Mouse (Mus musculus) lung, embryonic 16.5 days (tissue): ENCODE measurements around the gene Smpdl3b. TPM values are rescaled to one million over a fixed set of nuclear protein-coding genes. Genes with fewer than 3 reads are reported as not detected.
A peak's percentile ranks its signal among the peaks of the same experiment; 100 is the strongest.

ENCODE experiments used
- ATAC-seq: fragments of 200-750 bp; cut with Nextera tagmentation; 2 replicates; pipeline ENCODE4 v1.8.0; 2017; ENCODE audit warnings: low read depth, mild to moderate bottlenecking, moderate library complexity
- H3K27ac ChIP-seq: fragments of 300-500 bp; sonication (generic); 2 replicates; pipeline ENCODE4 v1.5.1; 2014; ENCODE audit warnings: mild to moderate bottlenecking, control low read depth, low read length
- H3K27me3 ChIP-seq: fragments of 300-500 bp; sonication (generic); 2 replicates; pipeline ENCODE4 v1.6.1; 2014; ENCODE audit warnings: low read depth, low read length, mixed read lengths; ENCODE audit not compliant: control insufficient read depth, insufficient read depth
- H3K36me3 ChIP-seq: fragments of 300-500 bp; sonication (generic); 2 replicates; pipeline ENCODE4 v1.6.1; 2014; ENCODE audit warnings: low read length; ENCODE audit not compliant: control insufficient read depth, insufficient read depth
- H3K4me1 ChIP-seq: fragments of 300-500 bp; sonication (generic); replicated peaks from 2 replicates; pipeline ENCODE4 v1.6.1; 2014; ENCODE audit warnings: low read length, mixed read lengths; ENCODE audit not compliant: control insufficient read depth, insufficient read depth
- H3K4me2 ChIP-seq: fragments of 300-500 bp; sonication (generic); 2 replicates; pipeline ENCODE4 v1.6.1; 2014; ENCODE audit warnings: low read depth, low read length, control low read depth
- H3K4me3 ChIP-seq: fragments of 300-500 bp; sonication (generic); 2 replicates; pipeline ENCODE4 v1.5.1; 2014; ENCODE audit warnings: mild to moderate bottlenecking, low read length, control low read depth
- H3K9ac ChIP-seq: fragments of 300-500 bp; sonication (generic); 2 replicates; pipeline ENCODE4 v1.6.1; 2014; ENCODE audit warnings: low read length, control low read depth
- H3K9me3 ChIP-seq: fragments of 300-500 bp; sonication (generic); 2 replicates; pipeline ENCODE4 v1.6.1; 2016; ENCODE audit warnings: low read length; ENCODE audit not compliant: control insufficient read depth
- WGBS: fragments of 180-500 bp; shearing (Covaris S2); extraction: QIAGEN DNeasy Blood & Tissue Kit; methylation state at CpG from one replicate; pipeline ENCODE4 v1.1.7; 2014; 5-methylcytosine and 5-hydroxymethylcytosine counted together
- polyA plus RNA-seq: library from polyadenylated mRNA; unstranded; fragments of >200 nt; fragmentation: Nextera tagmentation; extraction: Ambion mirVana; gene quantifications from 2 replicates; pipeline ENCODE4 v1.2.1, GENCODE M21; 2015

Gene Smpdl3b
- 6.0 and 6.2 TPM in 2 replicates for polyA plus RNA-seq

DNA sequence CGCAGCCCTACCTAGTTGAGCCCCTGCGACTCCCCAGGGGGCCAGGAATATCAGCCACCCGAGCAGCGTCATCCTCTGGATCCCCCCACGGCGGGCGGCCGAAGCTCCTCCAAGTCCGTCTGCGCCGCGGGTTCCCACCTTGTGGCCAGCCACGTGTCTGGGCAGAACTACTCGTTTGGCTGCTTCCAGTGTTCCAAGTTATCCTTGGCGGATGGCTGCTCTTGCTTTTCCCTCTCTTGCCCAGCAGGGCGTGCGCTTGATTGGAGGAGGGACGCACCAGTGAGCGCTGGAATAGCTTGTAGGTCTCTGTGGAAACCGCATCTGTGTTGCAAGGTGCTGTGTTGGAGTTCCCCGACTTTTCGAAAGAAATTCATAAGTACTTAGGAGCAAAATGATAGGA is at the start of gene Smpdl3b:
Smpdl3b (minus strand) TSS at position 279 of the 400 bp plus-strand sequence.
- H3K36me3 ChIP-seq = no peaks in the 10 kb centered on the region
- 1% methylated on average over 22 of the region's 22 CpGs for WGBS
- peak within 1 kb of the TSS; percentile 98 for H3K4me2 ChIP-seq
- peak within 1 kb of the TSS; percentile 70 for H3K9ac ChIP-seq
- H3K4me3 ChIP-seq = peak within 1 kb of the TSS; percentile 63
- H3K4me1 ChIP-seq = peaks cover 4% of the 10 kb centered on the region
- H3K27ac ChIP-seq = no peak within 1 kb of the TSS
- ATAC-seq = peak; percentile 92
- H3K9me3 ChIP-seq = no peaks in the 10 kb centered on the region
- peaks cover 7% of the 10 kb centered on the region for H3K27me3 ChIP-seq

DNA sequence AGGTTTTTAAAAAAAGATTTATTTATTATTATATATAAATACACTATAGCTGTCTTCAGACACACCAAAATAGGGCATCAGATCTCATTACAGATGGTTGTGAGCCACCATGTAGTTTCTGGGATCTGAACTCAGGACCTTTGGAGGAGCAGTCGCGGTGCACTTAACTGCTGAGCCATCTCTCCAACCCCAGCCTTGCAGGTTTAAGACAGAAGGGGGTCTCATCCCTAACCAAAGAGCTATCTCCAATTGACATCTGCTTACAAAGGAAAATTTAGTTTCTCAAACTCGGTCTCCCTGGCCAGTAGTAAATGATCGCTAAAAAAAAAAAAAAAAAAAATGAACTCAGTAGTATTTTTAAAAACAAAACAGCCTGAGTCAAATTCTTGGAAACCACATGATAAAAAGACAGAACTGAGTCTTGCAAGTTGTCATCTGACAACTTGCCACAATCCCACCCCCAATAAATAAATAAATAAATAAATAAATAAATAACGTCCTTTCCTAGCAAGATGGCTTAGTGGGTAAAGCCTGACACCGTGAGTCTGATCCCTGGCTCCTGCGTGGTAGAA is 49.7 kb upstream of the Smpdl3b start:
- Histone ChIP-seq H3K4me1 (no peaks in the 10 kb centered on the region; the same call in 1 of the 2 replicates), H3K9ac (no peak overlapping the region), H3K4me3 (no peak overlapping the region), H3K4me2 (no peak overlapping the region), H3K9me3 (peaks cover 8% of the 10 kb centered on the region), H3K27ac (no peak overlapping the region), H3K27me3 (no peaks in the 10 kb centered on the region), H3K36me3 (no peaks in the 10 kb centered on the region)
- no peak for ATAC-seq
- WGBS = 84% methylated on average over 7 of the region's 7 CpGs

DNA sequence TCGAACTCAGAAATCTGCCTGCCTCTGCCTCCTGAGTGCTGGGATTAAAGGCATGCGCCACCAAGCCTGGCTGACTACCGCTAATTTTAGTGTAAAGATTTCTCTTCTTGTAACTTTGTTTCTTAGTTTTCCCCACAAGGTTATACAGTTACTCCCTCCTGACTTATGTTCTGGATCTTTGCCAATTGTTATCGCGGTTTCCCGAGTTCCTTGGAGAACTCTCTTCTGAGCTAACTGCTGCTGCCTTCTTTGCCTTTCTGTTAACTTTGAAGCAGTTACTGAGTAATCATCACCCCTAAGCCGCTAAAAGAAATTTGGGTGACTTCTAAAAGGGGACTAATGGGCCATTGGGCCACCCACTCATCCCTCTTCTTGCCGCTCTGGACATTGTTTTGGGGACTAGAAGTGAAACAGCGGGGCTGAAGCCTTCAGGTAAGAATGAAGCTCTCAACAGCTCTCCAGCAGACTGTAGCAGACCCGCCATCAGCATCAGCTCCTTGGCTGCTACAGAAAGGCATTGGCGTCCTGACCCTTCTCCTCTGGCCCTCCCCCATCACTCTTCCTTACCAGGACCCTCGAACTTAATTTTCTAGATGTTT is 48.6 kb upstream of the Smpdl3b start:
- Histone ChIP-seq H3K4me3 (no peak overlapping the region), H3K36me3 (no peaks in the 10 kb centered on the region), H3K4me2 (no peak overlapping the region), H3K27me3 (no peaks in the 10 kb centered on the region), H3K9me3 (peaks cover 3% of the 10 kb centered on the region), H3K27ac (no peak overlapping the region), H3K9ac (no peak overlapping the region), H3K4me1 (no peaks in the 10 kb centered on the region; the same call in 1 of the 2 replicates)
- ATAC-seq = no peak
- 65% methylated on average over 12 of the region's 12 CpGs for WGBS

DNA sequence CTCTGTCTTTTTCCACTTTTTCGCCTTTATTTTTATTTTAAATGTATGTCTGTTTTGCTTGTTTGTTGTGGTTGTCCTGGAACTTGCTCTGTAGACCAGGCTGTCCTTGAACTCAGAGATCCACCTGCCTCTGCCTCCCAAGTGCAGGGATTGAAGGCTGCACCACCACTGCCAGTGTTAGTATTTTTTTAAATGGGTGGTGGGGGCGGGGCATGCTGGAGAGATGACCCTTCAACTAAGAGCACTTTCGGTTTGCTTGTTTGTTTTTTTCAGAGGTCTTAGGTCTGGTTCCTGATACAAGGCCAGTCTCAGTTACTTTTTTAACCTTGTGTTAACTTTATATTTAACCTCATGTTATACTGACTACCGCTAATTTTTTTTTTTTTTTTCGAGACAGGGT is 48.1 kb upstream of the Smpdl3b start:
- H3K27ac ChIP-seq = no peak overlapping the region
- ATAC-seq = no peak
- H3K9ac ChIP-seq = no peak overlapping the region
- no peaks in the 10 kb centered on the region for H3K9me3 ChIP-seq
- H3K36me3 ChIP-seq = no peaks in the 10 kb centered on the region
- no peak overlapping the region for H3K4me3 ChIP-seq
- no peaks in the 10 kb centered on the region; the same call in 1 of the 2 replicates for H3K4me1 ChIP-seq
- no peaks in the 10 kb centered on the region for H3K27me3 ChIP-seq
- H3K4me2 ChIP-seq = no peak overlapping the region
- 76% methylated on average over 5 of the region's 5 CpGs for WGBS

DNA sequence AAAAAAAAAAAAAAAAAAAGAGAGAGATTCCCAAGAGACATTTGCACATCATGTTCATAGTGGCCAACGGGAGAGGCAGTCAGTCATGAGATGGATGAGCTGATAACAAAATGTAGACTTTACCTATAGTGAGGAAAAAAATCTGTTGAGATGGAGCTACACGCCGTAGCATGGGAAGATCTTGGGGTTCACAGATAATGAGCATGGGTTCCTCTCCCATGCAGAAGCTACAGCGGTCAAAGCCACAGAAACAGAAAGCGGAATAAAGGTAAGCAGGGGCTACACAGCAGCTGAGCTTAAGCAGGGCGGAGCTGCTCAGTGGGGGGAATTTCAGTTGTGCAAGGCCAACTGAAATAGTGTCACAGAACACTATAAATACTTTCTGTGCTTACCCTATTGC is 47.3 kb upstream of the Smpdl3b start:
- H3K27me3 ChIP-seq = no peaks in the 10 kb centered on the region
- no peak overlapping the region for H3K4me2 ChIP-seq
- no peak overlapping the region for H3K27ac ChIP-seq
- no peak for ATAC-seq
- no peaks in the 10 kb centered on the region; the same call in 1 of the 2 replicates for H3K4me1 ChIP-seq
- no peak overlapping the region for H3K9ac ChIP-seq
- WGBS = 85% methylated on average over 6 of the region's 6 CpGs
- H3K4me3 ChIP-seq = no peak overlapping the region
- no peaks in the 10 kb centered on the region for H3K9me3 ChIP-seq
- no peaks in the 10 kb centered on the region for H3K36me3 ChIP-seq

DNA sequence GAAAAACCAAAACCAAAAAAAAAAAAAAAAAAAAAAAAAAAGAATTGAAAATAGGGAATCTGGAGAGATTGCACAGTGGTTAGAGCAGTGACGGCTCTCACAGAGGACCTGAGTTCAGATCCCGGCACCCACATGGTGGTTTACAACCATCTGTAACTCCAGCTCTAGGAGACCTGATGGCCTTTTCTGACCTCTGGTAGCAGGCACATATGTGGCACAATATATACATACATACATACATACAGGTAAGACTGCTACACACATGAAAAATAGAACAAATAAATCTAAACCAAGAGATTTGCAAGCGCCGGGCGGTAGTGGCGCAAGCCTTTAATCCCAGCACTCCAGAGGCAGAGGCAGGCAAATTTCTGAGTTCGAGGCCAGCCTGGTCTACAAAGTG is 46.8 kb upstream of the Smpdl3b start:
- no peak overlapping the region for H3K27ac ChIP-seq
- H3K4me3 ChIP-seq = no peak overlapping the region
- no peak overlapping the region for H3K9ac ChIP-seq
- H3K4me1 ChIP-seq = no peaks in the 10 kb centered on the region; the same call in 1 of the 2 replicates
- no peaks in the 10 kb centered on the region for H3K27me3 ChIP-seq
- 96% methylated on average over 7 of the region's 7 CpGs for whole genome bisulfite sequencing
- H3K9me3 ChIP-seq = no peaks in the 10 kb centered on the region
- H3K36me3 ChIP-seq = no peaks in the 10 kb centered on the region
- ATAC-seq = no peak
- no peak overlapping the region for H3K4me2 ChIP-seq

DNA sequence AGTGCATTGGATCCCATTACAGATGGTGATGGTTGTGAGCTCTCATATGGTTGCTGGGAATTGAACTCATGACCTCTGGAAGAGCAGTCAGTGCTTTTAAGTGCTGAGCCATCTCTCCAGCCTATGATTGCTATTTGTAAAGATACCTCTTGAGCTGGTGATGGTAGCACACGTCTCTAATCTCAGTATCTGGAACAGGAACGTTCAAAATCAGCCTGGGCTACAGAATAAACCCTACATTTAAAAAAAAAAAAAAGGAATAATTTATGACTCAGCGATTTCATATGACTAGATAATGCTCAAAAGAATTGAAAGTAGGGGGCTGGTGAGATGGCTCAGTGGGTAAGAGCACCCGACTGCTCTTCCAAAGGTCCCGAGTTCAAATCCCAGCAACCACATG is 46.2 kb upstream of the Smpdl3b start:
- no peak overlapping the region for H3K27ac ChIP-seq
- H3K4me2 ChIP-seq = no peak overlapping the region
- ATAC-seq = no peak
- no peaks in the 10 kb centered on the region for H3K9me3 ChIP-seq
- no peaks in the 10 kb centered on the region; the same call in 1 of the 2 replicates for H3K4me1 ChIP-seq
- no peaks in the 10 kb centered on the region for H3K36me3 ChIP-seq
- WGBS = 86% methylated on average over 5 of the region's 5 CpGs
- H3K27me3 ChIP-seq = no peaks in the 10 kb centered on the region
- H3K4me3 ChIP-seq = no peak overlapping the region
- no peak overlapping the region for H3K9ac ChIP-seq

DNA sequence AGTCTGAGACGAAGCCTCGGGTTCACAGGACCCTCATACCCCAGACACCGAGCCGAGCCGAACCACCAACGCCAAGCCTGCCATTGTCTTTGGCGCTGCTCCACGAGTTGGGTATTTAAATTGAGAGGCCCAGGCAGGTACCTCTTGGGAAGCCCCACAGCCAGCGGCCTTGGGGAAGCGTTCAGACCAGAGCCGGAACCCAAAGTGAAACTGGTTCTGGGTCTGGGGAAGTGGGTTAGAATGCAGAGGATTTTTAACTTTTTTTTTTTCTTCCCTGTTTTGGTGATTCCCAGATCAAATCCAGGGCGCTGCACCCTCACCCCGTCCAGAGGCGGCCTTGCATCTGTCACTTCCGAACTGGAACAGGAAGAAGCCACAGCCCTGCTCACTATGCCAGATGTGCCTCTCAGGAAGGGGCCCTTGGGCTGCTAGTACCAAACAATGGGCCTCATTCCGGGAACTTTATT is 45.2 kb upstream of the Smpdl3b start:
- ATAC-seq = no peak

DNA sequence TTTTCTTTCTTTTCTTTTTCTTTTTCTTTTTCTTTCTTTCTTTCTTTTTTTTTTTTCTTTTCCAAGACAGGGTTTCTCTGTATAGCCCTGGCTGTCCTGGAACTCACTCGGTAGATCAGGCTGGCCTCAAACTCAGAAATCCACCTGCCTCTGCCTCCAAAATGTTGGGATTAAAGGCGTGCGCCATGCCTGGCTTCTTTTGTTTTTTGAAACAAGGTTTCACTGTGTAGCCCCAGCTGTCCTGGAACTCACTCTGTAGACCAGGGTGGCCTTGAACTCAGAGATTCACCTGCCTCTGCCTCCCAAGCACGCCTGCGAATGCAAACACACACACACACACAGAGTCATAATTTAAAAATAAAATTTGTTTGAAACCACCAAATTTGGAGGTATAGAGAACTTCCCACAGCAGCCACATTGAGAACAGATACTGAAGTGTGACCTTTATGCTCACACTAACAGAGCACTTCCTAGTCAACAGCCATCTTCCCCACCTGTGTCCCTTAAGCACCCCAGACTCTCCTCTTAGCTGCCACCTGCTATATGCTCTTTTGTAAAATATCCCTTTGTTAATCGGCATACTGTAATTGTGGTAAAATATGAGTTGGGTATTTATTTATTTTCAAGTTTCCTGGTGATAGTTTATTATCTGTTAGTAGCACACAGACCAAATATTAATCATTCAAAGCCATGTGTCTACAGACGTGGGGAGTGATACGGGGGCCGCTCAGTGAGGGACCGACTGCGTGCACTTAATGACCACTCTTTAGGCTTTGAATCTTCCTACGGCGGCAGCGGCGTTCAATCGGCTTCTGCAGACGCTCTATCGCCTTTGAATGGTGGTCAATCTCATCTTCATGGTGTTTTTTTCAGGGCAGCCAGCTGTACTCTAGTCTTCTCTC is 44.4 kb upstream of the Smpdl3b start:
- no peak for ATAC-seq
- Histone ChIP-seq H3K9ac (no peak overlapping the region), H3K27me3 (no peaks in the 10 kb centered on the region), H3K4me2 (0 out of 2 replicates have a peak overlapping the region, but pooled peaks have one; percentile 2), H3K4me1 (no peaks in the 10 kb centered on the region; the same call in 1 of the 2 replicates), H3K9me3 (no peaks in the 10 kb centered on the region), H3K36me3 (no peaks in the 10 kb centered on the region), H3K4me3 (no peak overlapping the region), H3K27ac (peak overlapping the region; percentile 25; the same call in 1 of the 2 replicates)
- WGBS = 74% methylated on average over 18 of the region's 18 CpGs

More for the DNA sequence above, 45.2 kb upstream of the Smpdl3b start:
- Histone ChIP-seq H3K4me1 (no peaks in the 10 kb centered on the region; the same call in 1 of the 2 replicates), H3K4me2 (peak overlapping the region; percentile 2; the same call in 1 of the 2 replicates), H3K4me3 (no peak overlapping the region), H3K36me3 (no peaks in the 10 kb centered on the region), H3K9me3 (no peaks in the 10 kb centered on the region), H3K27me3 (no peaks in the 10 kb centered on the region), H3K27ac (peak overlapping the region; percentile 25; the same call in 1 of the 2 replicates), H3K9ac (no peak overlapping the region)
- WGBS = 52% methylated on average over 16 of the region's 16 CpGs
